Mouse (Mus musculus) fibroblast of lung, adult 2 months (primary cell): Measurements from ENCODE around the gene Cep170.

Experiments used
- DNase-seq: peaks from one replicate; pipeline ENCODE4 v3.0.0-alpha.2; 2011; ENCODE audit warnings: low read depth

Gene Cep170

GRCm38 (mm10) chr1:176825084-176825483, 11.2 kb upstream of the Cep170 start:
- DNase-seq: no peak

GRCm38 (mm10) chr1:176824611-176825010, 10.7 kb upstream of the Cep170 start:
- no peak for DNase-seq

GRCm38 (mm10) chr1:176823889-176824288, 10.0 kb upstream of the Cep170 start:
- no peak for DNase-seq

- DNase-seq: no peak
Observed at GRCm38 (mm10) chr1:176822949-176823348, 9.1 kb upstream of the Cep170 start.

- DNase-seq: no peak
Observed at GRCm38 (mm10) chr1:176821929-176822328, 8.1 kb upstream of the Cep170 start.

DNA sequence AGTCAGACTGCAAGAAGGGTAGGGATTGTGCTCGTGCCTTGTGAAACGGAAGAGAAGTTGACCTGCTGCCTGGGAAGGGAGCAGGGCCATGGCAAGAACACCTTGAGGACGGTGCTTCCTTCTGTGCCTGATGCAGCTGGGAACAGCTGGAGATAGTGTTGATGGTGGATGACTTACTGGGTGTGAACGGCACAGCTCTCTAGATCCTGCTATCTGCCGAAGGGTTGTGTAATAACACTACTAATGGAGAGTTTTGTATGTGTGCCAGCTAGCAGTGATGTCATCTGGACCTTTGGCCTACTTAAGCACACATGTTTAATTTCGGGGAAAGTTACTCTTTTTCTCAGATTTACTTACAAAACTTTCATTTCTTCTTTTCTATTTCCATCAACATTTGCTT, 4.9 kb upstream of the Cep170 start:
- peak; percentile 84 for DNase-seq

DNA sequence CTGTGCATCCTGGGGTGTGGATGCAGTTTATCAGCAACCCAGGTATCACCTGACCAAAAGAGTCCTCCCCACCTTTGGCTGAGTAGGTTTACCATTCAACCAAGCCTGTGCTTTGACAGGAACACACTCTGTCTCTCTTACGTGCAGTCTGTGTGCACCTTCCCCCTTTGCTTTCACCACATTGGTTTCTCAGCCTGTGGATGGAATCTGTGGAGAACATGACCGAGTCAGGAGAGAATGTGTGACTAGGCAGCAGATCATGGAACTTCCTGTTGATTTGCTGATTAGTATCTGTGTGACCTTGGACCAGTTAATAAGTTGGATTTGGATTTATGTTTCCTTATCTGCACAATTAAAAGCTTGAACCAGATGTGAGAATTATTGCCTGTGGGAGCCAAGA, 4.3 kb upstream of the Cep170 start:
- no peak for DNase-seq

DNA sequence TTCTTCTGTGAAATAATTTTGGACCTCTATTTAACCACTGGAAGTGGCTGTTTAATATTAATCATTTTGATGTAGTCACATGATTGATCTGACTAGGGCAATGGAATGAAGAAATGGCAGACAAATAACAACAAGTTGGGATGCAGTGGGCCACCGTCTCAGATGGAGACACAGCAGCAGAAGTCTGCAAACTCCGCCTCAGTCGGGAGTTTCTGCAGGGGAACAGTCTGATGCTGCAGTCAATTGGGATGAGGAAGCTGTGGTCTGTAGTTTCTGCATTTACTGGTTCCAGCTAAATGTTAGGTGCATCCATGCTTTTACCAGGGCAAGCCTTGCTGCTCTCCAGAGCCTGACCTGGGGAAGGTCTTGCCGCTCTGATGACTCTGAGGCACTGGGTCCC, 2.9 kb upstream of the Cep170 start:
- no peak for DNase-seq

DNA sequence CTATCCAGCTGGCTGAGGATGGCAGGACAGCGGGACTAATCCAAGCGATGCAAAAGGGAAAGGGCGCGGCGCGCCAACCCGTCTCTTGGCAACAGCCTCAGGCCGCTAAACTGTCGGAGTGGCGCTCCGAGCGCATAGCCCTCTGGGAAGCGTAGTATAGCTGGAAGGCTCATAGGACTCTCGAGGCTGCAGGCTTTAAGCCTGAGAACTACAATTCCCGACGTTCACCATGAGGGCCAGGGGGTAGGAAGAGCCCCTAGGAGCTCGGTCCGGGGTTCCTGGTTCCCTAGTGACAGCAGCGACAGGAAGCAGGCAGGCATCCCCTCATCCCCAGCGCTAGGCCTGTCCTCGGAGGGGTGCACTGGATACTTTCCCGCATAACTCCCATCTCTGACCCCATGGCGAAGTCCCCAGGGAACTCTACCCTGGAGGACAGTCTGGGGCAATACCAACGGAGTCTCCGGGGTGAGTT, 760 bp upstream of the Cep170 start, which contains the start of gene Sdccag8:
Sdccag8 (plus strand) TSS at position 70 of the 472 bp plus-strand sequence.
- peak; percentile 90 for DNase-seq

- no peak for DNase-seq
Observed at GRCm38 (mm10) chr1:176813292-176814035, 403 bp downstream of the Cep170 start.

DNA sequence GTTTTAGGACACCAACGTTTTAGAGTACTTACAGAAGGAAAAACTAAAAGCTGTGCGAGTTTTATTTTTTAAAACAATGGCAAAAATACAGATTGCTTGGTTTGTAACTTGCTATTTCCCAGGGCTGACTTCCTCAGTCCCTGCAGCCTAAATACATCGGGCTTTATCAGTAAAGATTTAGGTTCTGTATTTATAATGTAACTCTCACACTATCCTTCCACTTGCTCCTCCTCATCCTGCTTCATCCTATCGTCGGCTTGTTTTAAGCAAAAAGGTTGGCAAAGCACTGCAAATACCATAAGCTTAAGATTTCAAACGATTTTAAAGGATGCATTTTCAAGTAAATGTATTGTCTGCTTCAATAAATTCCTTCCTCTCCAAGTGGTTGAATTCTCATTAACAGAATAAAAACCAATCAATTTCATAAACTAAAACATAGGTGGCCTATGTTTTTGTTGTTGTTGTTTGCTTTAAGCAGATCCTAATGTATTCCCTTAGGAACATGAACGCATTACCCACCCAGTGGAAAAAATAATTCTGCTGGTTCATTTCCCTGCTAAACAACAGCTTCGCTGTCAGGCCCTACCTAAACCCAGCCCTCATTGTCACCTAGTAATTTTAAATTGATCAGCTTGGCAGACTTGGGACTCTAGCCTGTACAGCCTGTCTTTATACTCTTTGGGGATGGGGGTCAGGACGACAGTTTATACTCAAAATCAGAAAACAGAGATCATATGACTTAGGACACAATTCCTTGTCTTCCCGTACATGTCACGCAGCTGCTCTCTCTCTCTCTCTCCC, 1.2 kb downstream of the Cep170 start:
- DNase-seq: no peak

GRCm38 (mm10) chr1:176811892-176812291, 2.0 kb downstream of the Cep170 start:
- no peak for DNase-seq

DNA sequence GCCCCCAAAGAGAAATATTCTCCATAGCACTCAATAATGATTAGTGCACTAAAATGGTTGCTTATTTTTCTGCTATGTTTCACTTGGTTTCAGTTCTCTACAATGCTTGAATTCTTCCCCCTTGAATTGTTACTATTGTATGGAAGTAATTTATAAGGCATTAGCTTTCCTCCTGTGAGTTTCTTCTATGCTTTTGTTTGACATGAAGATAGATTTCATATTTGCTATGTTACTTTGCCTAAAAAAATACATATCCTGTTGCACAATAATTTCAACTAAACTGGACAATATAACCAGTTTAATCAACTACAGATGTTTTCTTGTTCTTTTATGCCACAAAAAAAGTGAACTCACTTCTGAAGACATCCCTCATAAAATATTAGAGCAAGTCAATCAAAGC, 3.7 kb downstream of the Cep170 start:
- DNase-seq: no peak

DNA sequence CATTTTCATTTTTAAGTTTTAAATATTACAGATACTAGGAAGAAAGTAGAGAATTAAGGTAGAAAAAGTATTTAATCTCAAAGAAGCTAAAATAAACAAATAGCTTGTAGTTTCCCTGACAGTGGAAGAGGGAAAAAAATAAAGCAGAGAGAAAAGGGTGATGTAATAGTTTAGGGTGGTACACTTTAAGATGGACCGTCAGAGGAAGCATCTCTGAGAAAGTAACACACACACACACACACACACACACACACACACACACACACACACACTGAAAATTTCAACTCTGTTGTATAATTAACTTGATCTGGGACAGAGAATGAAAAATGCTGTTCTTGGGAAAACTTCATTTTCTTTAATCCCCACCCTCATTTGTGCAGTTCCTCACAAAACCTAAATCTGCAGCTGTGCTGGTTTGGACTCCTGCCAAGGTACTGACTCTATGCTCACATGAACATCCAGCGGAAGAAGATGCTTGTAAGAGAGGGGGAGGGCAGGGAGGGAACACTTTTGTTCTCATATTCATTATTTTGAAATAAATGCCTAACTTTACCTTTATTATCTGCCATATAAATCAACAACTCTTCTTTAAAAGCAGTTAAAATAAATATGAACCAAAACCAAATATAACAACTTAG, 13.0 kb downstream of the Cep170 start:
- no peak for DNase-seq

DNA sequence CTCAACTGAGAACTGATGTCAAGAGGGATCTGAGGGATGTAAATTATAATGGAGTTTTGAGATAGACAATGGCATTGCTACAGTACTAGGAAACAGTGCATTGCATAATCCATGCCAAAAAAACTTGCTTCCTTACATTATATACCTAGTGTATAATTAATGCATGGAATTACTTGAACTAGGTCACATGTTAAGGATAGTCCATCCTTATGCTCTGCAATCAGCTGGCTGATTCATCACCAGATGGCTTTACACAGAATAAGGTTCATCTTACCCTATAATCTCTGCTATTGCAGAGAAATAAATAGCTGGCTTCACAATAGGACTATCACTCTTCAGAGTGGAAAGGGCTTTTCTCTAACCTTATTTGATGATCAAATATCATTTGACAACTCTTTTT, 15.2 kb downstream of the Cep170 start:
- no peak for DNase-seq

- DNase-seq: no peak
Observed at GRCm38 (mm10) chr1:176792175-176792574, 21.7 kb downstream of the Cep170 start.

DNA sequence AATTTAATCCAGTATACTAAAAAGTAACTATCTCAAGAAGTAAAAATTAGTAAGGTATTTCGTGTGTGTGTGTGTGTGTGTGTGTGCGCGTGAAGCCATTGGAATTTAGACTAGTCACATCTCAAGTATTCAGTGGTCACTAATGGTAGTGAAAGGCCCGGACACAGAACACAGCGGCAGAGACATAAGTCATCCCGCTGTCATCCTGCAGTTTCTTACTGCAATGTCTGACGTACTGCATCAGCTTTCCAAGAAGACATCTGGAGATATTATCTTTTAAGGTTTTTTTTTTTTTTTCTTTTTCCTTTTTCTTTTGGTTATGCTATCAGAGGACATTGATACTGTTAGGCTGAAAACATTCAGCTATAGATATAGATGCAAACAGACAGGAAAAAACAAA, 24.5 kb downstream of the Cep170 start:
- no peak for DNase-seq

- no peak for DNase-seq
Observed at GRCm38 (mm10) chr1:176774533-176774932, 39.3 kb downstream of the Cep170 start.

DNA sequence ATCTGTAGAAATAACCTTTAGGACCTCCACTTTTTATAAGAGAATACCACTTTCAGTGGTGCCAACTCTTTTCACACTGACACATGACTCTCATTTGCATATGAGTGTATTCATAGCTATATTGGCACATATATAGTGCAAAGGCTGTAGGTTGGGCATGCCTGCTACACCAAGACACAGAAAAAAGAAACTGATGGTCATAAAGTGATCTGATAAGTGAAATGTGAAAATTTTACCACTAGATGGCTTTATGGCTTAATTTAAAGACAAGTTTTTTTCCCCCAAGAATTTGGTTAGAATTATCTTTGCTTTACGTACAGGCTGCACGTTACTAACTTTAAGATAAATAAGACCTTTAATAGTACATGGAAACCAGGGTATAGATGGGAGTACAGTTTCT, 51.6 kb downstream of the Cep170 start:
- no peak for DNase-seq

- no peak for DNase-seq
Observed at GRCm38 (mm10) chr1:176760673-176761072, 53.2 kb downstream of the Cep170 start.

- DNase-seq: no peak
Observed at GRCm38 (mm10) chr1:176755586-176755985, 58.3 kb downstream of the Cep170 start.

- DNase-seq: no peak
Observed at GRCm38 (mm10) chr1:176753861-176754718, 59.8 kb downstream of the Cep170 start.
